Mouse (Mus musculus) E14TG2a.4 (cell line): Measurements from ENCODE around the gene Thsd4.

ENCODE experiments used
- CTCF ChIP-seq: conservative IDR thresholded peaks from 2 replicates; pipeline ENCODE4 v1.5.1; 2014; ENCODE audit warnings: low read length
- NANOG ChIP-seq: IDR thresholded peaks from 2 replicates; pipeline ENCODE4 v1.6.1; 2014; ENCODE audit warnings: borderline replicate concordance, low read length, mixed read lengths

DNA sequence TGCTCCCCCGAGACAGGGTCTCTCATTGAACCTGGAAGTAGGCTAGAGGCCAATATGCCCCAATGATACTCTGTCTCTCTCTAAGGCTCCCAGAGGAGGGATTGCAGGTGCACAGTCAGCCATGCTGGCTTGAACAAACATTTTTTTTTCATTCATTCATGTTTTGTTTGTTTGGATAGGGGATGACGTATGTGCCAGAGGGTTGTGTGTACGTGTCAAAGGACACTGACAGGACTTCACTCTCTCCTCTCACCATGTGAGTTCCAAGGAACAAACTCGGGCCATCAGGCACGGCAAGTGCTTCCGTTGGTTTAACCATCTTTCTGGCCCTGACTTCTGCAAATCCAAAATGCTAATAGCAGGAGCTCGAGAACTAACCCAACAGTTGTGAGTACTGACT lies 404.0 kb downstream of the Thsd4 start:
- no peak for TF ChIP-seq CTCF
- TF ChIP-seq NANOG, result no peak
